Mouse (Mus musculus) hindbrain, embryonic 13.5 days (tissue): ENCODE measurements around the gene Efcab1. TPM values are rescaled to one million over a fixed set of nuclear protein-coding genes. Genes with fewer than 3 reads are reported as not detected.
"Not testable (repeated sequence)": the region's sequence is repeated elsewhere in the genome, so short reads cannot be mapped to it uniquely, and the experiment has no call there.

ENCODE experiments used
- ATAC-seq: fragments of 200-750 bp; cut with Nextera tagmentation; 2 replicates; pipeline ENCODE4 v1.8.0; 2017; ENCODE audit warnings: moderate TSS enrichment; ENCODE audit not compliant: low FRiP score
- H3K27ac ChIP-seq: fragments of 300-500 bp; sonication (generic); 2 replicates; pipeline ENCODE4 v1.5.1; 2015; ENCODE audit warnings: inconsistent platforms, mild to moderate bottlenecking, moderate library complexity
- H3K27me3 ChIP-seq: fragments of 300-500 bp; sonication (generic); 2 replicates; pipeline ENCODE4 v1.6.1; 2015; ENCODE audit warnings: mild to moderate bottlenecking, inconsistent platforms
- H3K36me3 ChIP-seq: fragments of 300-500 bp; sonication (generic); 2 replicates; pipeline ENCODE4 v1.6.1; 2015; ENCODE audit warnings: mild to moderate bottlenecking, inconsistent platforms
- H3K4me1 ChIP-seq: fragments of 300-500 bp; sonication (generic); replicated peaks from 2 replicates; pipeline ENCODE4 v1.6.1; 2015; ENCODE audit warnings: inconsistent platforms
- H3K4me2 ChIP-seq: fragments of 300-500 bp; sonication (generic); 2 replicates; pipeline ENCODE4 v1.6.1; 2015; ENCODE audit warnings: inconsistent platforms, mild to moderate bottlenecking, moderate library complexity
- H3K4me3 ChIP-seq: fragments of 300-500 bp; sonication (generic); 2 replicates; pipeline ENCODE4 v1.5.1; 2015; ENCODE audit warnings: mild to moderate bottlenecking, inconsistent platforms
- H3K9ac ChIP-seq: fragments of 300-500 bp; sonication (generic); 2 replicates; pipeline ENCODE4 v1.6.1; 2015; ENCODE audit warnings: mild to moderate bottlenecking, inconsistent platforms
- H3K9me3 ChIP-seq: fragments of 300-500 bp; sonication (generic); 2 replicates; pipeline ENCODE4 v1.6.1; 2016; ENCODE audit warnings: inconsistent platforms
- WGBS: fragments of 180-500 bp; shearing (Covaris S2); methylation state at CpG from one replicate; pipeline ENCODE4 v1.1.7; 2015; 5-methylcytosine and 5-hydroxymethylcytosine counted together
- polyA plus RNA-seq: library from polyadenylated mRNA; unstranded; fragments of >200 nt; fragmentation: Nextera tagmentation; extraction: Ambion mirVana; gene quantifications from 2 replicates; pipeline ENCODE4 v1.2.1, GENCODE M21; 2015

Gene Efcab1
- polyA plus RNA-seq, 1 experiment from 2014 or later, result 14.2 TPM

DNA sequence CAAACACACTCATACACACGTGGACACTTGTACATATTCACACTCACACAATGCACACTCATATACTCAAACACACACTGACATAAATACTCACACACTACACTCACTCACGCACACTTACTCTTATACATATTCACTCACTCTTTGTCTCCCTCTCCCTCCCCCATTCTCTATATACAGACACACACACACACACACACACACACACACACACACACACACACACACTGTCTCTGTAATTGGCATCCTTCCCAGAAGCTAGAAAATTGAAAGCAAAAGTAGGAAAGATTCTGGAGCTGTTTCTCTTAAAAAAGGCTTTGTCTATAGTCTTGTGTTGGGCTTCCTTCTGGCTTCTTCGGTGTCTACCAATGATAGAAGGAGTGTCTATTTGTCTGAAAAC is 34.5 kb downstream of the Efcab1 start:
- WGBS, result 62% methylated on average over 3 of the region's 3 CpGs
- H3K36me3 ChIP-seq, result no peaks in the 10 kb centered on the region
- no peaks in the 10 kb centered on the region for H3K9me3 ChIP-seq
- H3K4me1 ChIP-seq, result no peaks in the 10 kb centered on the region
- H3K4me3 ChIP-seq, result no peak overlapping the region
- no peak overlapping the region for H3K9ac ChIP-seq
- no peak overlapping the region for H3K27ac ChIP-seq
- ATAC-seq, result no peak
- no peak overlapping the region for H3K4me2 ChIP-seq
- H3K27me3 ChIP-seq, result no peaks in the 10 kb centered on the region

DNA sequence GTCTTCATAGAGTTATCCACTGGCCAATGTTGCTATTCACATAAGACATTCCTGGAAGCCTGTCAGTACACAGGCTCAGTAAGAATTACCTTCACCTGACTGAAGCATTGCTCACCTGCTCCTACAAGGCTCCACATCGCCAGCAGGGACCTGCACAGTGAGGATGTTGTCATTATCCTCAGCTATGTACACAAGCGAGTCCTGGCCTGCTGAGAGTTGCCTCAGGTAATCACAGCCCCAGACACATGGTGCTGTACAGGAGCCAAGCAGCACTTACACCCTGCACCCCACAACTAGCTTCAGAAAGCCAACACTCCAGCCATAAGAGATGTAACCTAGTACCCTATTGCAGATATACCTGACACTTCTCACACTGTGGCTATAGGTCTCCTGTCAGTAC is 37.1 kb downstream of the Efcab1 start:
- no peaks in the 10 kb centered on the region for H3K9me3 ChIP-seq
- H3K36me3 ChIP-seq, result no peaks in the 10 kb centered on the region
- H3K4me1 ChIP-seq, result no peaks in the 10 kb centered on the region
- H3K27me3 ChIP-seq, result no peaks in the 10 kb centered on the region
- WGBS, result 85% methylated on average over 2 of the region's 2 CpGs
- H3K9ac ChIP-seq, result no peak overlapping the region
- no peak overlapping the region for H3K27ac ChIP-seq
- no peak overlapping the region for H3K4me3 ChIP-seq
- no peak overlapping the region for H3K4me2 ChIP-seq
- ATAC-seq, result no peak

DNA sequence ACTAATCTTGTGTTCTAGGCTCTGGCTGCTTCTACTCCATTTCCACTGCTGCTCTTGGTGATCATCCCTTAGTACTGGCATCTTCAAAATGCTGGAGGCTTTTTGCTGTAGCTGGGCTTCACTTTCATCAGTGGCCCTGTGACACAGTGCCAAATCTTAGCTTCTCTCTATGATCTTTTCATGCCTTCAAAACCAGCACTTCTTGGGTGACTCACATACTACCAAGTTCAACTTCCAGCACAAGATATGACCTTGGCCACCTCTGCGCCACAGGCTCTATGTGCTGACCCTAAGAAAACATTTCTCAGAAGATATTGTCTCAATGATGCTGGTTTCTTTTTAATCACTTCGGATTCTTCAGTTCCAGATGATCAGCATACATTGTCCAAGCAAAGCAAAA is 41.2 kb downstream of the Efcab1 start:
- not testable (repeated sequence) for H3K4me1 ChIP-seq, H3K9me3 ChIP-seq, H3K27me3 ChIP-seq, H3K9ac ChIP-seq, H3K27ac ChIP-seq, H3K4me3 ChIP-seq, H3K36me3 ChIP-seq, H3K4me2 ChIP-seq, ATAC-seq
- 91% methylated on average over 2 of the region's 2 CpGs for WGBS

DNA sequence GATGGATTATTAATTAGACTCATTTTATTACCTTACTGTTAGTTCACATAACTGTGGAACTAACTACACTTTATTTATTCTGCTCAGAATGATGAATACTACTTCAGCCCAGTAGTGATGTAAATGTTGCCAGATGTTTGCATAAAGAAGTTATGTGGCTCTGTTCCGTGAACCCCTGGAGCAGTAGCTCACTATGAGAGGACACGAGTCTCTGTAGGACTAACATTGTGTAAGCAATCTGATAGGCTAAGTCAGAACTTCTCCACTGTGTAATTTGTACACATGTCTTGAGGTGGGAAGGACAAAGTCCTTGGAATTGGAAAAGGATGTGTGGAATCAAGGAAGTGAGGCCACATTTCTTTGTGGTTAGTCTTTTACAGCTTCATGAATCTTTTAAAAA is 45.5 kb downstream of the Efcab1 start:
- Histone ChIP-seq H3K27ac (no peak overlapping the region), H3K27me3 (no peaks in the 10 kb centered on the region), H3K4me2 (no peak overlapping the region), H3K4me3 (no peak overlapping the region), H3K9me3 (no peaks in the 10 kb centered on the region), H3K4me1 (no peaks in the 10 kb centered on the region), H3K9ac (no peak overlapping the region), H3K36me3 (no peaks in the 10 kb centered on the region)
- WGBS, result 77% methylated on average over 2 of the region's 2 CpGs
- no peak for ATAC-seq

DNA sequence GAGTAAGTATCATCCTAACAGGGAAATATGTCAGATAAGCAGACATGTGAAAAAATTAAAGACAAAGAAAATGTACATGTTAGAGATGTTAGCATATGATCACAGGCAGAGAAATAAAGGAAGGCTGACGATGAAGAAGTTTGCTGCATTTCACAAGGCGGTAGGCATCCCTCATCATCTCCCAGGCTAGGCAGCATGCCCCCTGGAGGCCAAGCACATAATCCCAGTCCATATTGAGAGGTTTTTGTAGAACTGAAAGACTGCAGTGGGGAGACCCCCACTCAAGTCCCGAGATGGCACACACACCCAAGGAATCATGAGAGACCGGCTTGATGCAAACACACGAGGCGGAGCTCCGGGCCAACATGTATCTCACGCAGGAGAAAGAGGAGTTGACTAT is 53.3 kb downstream of the Efcab1 start:
- no peak for ATAC-seq
- Histone ChIP-seq H3K4me1 (no peaks in the 10 kb centered on the region), H3K36me3 (no peaks in the 10 kb centered on the region), H3K4me2 (no peak overlapping the region), H3K4me3 (no peak overlapping the region), H3K27ac (no peak overlapping the region), H3K9ac (no peak overlapping the region), H3K27me3 (no peaks in the 10 kb centered on the region), H3K9me3 (no peaks in the 10 kb centered on the region)
- WGBS, result 96% methylated on average over 8 of the region's 8 CpGs

DNA sequence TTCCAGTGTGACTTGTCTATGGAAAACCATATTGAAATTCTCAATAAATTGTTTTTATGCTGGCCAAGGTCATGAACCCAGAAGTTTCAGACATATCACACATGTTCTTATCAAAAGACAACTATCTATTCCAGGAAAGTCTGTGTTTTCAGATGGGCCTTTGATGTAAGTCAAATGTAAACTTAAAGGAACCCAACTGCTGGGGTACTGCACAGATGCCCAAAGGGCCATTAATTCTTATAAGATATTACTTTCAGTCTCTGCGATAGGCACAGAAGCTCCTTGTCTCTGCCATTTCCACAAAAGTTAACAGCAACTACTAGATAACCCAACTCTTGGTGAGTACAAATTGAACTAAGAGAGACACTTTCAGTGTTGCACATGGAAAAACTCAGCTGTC is 67.3 kb downstream of the Efcab1 start:
- Histone ChIP-seq H3K4me1 (no peaks in the 10 kb centered on the region), H3K27ac (no peak overlapping the region), H3K4me3 (no peak overlapping the region), H3K36me3 (no peaks in the 10 kb centered on the region), H3K9ac (no peak overlapping the region), H3K9me3 (no peaks in the 10 kb centered on the region), H3K4me2 (no peak overlapping the region), H3K27me3 (no peaks in the 10 kb centered on the region)
- WGBS, result 87% methylated on average over 1 of the region's 1 CpGs
- ATAC-seq, result no peak

DNA sequence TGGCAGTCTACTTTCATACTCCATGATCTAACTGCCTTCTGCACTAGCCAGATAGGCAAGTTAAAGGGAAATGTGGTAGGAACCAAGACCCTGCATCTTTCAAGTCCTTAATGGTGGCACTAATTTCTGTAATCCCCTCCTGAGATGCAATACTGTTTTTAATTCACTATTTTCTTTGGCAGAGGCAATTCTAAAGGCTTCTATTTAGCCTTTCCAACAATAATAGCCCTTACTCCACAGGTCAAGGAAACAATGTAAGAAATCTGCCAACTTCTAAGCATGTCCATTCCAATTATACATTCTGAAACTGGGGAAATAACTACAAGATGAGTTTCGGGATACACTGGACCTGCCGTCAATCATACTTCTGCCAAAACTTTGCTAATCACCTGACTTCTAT is 72.8 kb downstream of the Efcab1 start:
- WGBS, result 90% methylated on average over 2 of the region's 2 CpGs
- Histone ChIP-seq H3K9me3 (no peaks in the 10 kb centered on the region), H3K9ac (no peak overlapping the region), H3K36me3 (no peaks in the 10 kb centered on the region), H3K27me3 (no peaks in the 10 kb centered on the region), H3K27ac (no peak overlapping the region), H3K4me2 (no peak overlapping the region), H3K4me1 (no peaks in the 10 kb centered on the region), H3K4me3 (no peak overlapping the region)
- ATAC-seq, result no peak

DNA sequence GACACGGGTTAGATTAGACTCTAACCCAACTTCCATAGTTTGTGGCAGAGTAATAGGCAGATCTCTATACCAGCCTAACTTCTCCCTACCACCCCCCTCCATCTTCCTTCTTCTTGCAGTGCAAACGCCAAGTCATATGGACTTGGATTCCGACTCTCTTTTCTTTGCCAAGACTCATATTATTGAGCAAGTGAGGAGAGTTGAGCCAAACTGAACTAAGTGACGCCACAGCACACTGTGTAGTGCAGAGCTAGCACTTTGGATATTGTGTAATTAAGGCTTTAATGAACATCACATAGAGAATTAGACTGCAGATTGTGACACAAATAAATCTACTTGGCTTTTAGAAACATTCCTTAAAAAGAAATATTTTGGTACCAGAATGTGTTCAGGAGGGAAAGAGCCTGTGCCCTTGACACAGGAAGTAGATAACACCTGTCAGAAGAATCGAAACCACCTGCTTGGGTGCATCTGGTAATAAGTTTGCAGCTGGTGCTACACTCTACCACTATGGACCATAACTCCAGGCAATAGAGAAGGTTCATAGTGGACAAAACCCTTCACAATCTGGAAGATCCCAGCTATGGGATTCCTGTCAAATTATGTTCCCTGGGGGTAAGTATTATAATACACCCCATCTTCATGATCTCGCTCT is 83.3 kb downstream of the Efcab1 start:
- Histone ChIP-seq H3K36me3 (no peaks in the 10 kb centered on the region), H3K4me2 (no peak overlapping the region), H3K9me3 (no peaks in the 10 kb centered on the region), H3K27me3 (no peaks in the 10 kb centered on the region), H3K27ac (no peak overlapping the region), H3K4me1 (no peaks in the 10 kb centered on the region), H3K9ac (no peak overlapping the region), H3K4me3 (no peak overlapping the region)
- WGBS, result 85% methylated on average over 6 of the region's 6 CpGs
- no peak for ATAC-seq

DNA sequence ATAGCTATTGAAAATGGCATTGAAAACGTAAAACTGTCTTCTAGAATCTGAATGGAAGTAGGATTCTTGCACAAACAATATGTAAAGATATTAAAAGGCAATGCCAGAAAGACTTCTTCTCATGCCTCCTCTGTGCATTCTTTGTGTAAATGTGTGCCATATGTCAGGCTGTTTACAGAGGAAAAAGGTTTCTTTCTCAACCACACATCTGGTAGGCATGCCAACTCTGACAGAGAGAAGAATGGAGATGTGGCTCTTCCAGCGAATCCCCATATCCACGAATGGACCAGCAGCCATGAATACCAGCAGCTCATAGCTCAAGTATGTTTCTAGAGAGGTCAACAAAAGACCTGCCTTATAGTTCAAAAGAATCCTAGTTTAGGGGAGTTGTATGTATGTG is 84.6 kb downstream of the Efcab1 start:
- no peak for ATAC-seq
- Histone ChIP-seq H3K9ac (no peak overlapping the region), H3K4me2 (no peak overlapping the region), H3K9me3 (no peaks in the 10 kb centered on the region), H3K27me3 (no peaks in the 10 kb centered on the region), H3K36me3 (no peaks in the 10 kb centered on the region), H3K4me3 (no peak overlapping the region), H3K27ac (no peak overlapping the region), H3K4me1 (no peaks in the 10 kb centered on the region)
- WGBS, result 70% methylated on average over 3 of the region's 3 CpGs

DNA sequence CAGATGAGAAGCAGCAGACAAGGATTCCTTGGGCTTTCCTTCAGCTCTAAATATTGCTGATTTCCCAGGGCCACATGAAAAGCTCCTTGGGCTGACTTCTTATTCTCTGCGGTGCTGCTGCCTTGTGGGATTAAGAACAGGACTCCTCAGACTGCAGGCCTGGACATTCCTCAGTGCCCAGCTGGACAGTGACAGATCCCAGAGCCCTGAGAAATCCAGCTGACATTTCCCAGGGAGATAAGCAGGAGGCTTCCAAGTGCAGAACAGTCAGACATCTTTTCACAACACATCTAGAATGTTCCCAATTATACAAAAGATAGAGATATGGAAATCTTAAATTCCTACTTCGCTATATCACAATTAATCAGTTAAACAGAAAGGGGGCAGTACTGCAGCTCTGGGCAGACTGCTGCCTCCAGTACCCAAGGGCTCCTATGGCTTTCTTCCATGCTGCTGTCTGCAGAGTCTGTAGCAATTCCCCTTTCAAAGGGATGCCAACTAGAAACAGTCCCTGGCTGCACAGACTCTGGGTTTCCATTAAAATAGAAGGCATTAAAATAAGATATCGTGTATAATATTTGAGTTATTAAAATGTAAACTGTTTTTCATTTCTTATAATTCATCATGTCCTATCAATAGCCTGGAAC is 86.2 kb downstream of the Efcab1 start:
- H3K4me1 ChIP-seq, result no peaks in the 10 kb centered on the region
- no peaks in the 10 kb centered on the region for H3K36me3 ChIP-seq
- no peak overlapping the region for H3K27ac ChIP-seq
- H3K4me3 ChIP-seq, result no peak overlapping the region
- H3K9ac ChIP-seq, result no peak overlapping the region
- no peak overlapping the region for H3K4me2 ChIP-seq
- WGBS, result 78% methylated on average over 3 of the region's 3 CpGs
- no peaks in the 10 kb centered on the region for H3K27me3 ChIP-seq
- no peaks in the 10 kb centered on the region for H3K9me3 ChIP-seq
- ATAC-seq, result no peak

DNA sequence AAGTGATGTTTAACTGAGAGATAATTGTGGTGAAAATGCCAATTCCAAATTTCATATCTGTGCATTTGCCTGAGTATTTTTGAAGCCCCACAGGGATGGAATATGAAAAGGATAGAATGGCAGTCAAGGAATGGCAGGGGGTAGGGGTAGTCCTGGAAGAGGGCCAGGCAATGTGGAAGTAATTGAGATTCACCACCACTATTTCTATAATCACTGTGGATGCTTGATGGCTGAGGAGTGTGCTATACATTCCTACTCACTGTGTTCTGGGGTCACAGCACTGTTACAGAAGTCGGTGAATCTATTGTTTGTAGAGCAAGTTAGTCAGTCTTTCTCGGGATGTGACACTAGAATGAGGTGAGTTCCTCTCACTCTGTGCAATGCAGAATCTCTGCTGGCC is 108.3 kb downstream of the Efcab1 start:
- H3K27me3 ChIP-seq, result no peaks in the 10 kb centered on the region
- no peak overlapping the region for H3K4me3 ChIP-seq
- no peak for ATAC-seq
- H3K27ac ChIP-seq, result no peak overlapping the region
- no peak overlapping the region for H3K4me2 ChIP-seq
- WGBS, result 64% methylated on average over 2 of the region's 2 CpGs
- H3K9me3 ChIP-seq, result no peaks in the 10 kb centered on the region
- H3K9ac ChIP-seq, result no peak overlapping the region
- H3K4me1 ChIP-seq, result no peaks in the 10 kb centered on the region
- H3K36me3 ChIP-seq, result no peaks in the 10 kb centered on the region
